Mouse (Mus musculus): Measurements from ENCODE around the gene Fastk.

The Fastk gene

GRCm38 (mm10) chr5:24452691-24453233 is 7.7 kb upstream of the Fastk start:
- DNase-seq, result peak; percentile 44 to 63

DNA sequence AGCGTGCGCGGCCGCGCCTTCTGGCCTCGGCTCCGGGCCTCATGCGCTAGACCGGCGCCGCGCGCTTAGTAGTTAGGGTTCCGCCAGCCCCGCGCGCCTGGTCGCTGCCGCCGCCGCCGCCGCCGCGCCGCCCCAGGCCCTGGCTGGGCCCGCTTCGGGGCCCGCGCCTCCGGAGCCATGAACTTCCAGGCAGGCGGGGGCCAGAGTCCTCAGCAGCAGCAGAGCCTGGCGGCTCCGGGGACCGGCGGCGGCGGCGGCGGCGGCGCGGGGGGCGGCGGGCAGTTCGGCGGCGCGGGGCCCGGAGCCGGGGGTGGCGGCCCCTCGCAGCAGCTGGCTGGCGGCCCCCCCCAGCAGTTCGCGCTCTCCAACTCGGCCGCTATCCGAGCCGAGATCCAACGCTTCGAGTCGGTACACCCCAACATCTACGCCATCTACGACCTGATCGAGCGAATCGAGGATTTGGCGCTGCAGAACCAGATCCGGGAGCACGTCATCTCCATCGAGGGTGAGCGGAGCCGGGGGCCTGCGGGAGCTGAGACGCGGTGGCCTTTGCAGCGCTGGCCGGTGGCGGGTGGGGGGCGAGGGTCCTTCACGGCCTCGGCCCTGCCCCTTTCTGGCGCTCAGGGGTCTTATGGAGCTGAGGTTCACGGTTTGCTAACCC is 7.1 kb upstream of the Fastk start, which contains the start of gene Agap3:
Gene Agap3 (plus strand): TSS at position 148 of the 661 bp plus-strand sequence.
- peak; percentile 52 to 60 for DNase-seq

DNA sequence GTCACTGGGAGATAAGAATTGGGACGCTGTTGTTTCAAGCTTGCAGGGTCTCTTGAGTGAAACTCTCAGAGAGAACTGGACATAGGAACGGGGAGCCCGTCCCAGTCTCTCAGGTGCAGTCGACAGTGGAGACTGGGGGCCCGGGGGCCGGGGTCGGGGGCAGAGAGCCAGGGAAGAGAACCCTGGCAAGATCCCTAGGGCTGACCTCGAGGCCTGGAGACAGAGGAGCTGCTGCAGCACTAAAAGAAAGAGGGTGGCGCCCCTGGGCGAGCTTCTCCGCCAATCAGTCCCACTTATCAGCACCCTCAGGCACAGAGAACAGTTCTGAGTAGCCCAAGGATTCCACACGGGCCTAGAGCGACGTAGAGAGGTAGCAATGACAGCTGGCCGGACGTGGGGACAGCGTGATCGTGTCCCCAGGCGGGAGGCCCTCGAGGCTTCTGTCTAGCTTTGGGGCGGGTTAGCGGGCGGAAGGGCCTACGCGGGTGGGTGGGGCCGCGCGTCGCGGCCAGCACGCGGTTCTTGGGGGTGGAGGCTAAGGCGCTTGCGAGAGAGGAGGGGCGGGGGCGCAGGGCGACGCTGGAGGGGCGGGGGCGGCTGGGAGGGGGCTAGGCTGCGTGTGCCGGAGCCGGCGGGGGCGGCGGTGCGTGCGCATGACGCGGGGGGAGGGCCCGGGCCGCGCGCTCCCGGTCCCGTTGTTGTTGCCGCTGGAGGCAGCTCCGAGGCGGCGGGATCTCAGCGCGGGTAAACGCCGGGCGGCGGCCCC is 6.4 kb upstream of the Fastk start:
- DNase-seq, result peak; percentile 86 to 92

GRCm38 (mm10) chr5:24447624-24448298 is 2.7 kb upstream of the Fastk start, which contains the start of gene Tmub1:
Gene Tmub1 (minus strand): TSS chr5:24447854.
- peak; percentile 83 to 89 for DNase-seq

DNA sequence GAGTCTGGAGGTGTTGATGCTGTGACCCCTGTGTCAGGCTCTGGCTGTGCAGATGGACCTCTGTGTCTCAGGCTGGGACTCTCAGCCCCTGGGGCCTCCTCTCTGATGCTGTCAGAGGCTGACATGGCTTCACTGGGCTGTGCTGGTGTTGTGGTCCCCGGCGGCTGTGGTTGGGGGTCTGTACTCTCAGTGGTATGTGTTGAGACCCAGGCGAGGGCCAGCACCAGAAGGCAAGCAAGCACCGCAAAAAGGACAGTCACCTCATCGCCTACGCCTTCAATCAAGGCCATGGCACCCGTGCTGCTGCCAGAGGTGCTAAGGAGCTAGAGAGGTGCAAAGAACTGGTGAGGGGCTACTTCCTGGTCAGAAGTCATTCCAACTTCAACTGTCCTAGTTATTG is 1.5 kb upstream of the Fastk start:
- DNase-seq, result no peak

DNA sequence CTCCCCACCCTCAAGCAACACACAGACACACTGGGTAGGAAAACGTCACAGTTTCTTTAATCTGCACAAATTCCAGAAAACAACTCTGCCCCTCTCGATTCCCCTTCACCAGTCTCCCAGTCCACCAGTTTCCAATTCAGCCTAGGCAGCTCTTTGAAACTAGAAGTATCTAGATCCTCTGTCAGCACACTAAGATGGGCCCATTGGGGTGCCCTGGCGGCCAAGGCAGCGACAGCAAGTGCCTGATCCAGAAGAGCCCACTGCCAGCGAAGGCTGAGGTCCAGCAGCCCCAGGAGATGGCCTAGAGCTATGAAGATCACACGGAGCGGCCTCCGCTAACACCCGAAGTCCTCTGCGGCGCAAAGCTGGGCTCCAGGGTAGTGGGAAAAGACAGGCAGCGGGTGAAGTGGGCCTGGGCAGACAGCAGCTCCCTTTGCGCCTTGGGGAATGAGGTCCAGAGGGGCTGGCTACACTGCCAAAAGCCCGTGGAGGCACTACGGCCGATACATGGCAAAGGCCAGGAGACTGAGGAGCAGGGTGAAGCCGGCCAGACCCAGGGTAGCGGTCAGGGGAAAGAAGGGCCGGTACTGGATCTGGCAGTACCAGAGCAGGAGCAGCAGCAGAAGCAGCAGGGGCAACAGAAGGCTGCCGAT is 467 bp upstream of the Fastk start:
- no peak for DNase-seq

GRCm38 (mm10) chr5:24443927-24444326 is 1.2 kb downstream of the Fastk start:
- no peak for DNase-seq

- DNase-seq, result no peak
These were observed 1.9 kb downstream of the Fastk start for GRCm38 (mm10) chr5:24443204-24443603.

DNA sequence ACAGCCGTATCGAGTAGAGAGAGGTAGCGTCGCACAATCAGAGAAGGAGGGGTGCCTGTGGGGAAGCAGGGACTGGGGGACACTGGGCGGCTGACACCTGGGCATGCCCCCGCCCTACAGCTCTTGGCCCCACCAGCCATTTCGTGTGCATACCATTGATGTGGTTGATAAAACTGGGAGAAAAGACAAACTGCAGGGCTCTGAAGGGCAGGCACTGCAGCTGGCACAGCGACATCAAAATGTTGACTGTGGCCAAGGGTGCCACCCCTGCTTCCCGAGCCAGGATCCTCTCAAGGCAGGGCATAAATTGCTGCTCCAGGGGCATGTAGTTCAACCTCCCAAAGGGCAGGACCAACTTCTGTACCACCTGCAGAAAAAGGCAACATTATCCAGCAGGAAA is 3.1 kb downstream of the Fastk start:
- no peak for DNase-seq

DNA sequence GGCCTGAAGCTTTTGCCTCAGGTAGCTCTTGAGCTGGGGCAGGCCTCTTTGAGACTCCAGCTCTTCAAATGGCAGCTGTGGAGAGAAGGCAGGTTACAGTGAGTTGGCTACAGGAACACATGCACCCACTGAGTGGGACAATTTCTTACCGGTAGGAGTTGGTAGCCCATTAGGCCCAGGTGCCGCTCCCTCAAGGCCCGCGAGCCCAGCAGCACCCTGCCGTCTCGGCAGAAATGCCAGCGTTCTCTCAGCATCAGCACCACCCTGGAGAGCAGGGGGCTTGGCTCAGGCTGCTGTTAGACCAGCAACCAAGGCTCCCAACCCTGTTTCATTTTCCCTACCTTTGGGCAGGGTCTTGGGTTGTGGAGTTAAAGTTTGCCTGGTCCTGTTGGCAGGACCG is 3.9 kb downstream of the Fastk start:
- DNase-seq, result no peak

DNA sequence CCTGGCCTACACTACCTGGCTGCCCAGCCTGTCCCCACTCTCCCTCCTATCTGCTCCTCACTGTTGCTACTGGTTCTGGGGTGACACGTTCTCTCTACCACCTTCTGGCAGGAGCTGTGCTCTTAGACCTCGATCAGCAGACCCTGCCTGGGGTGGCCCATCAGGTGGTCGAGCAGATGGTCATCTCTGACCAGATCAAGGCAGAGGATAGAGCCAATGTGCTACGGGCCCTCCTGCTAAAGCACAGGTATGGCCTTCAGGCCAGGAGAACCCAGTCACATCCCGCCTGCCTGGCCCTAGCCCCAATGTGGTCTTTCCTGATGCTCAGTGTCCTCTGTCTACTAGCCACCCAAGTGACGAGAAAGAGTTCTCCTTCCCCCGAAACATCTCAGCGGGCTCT is 11.1 kb downstream of the Fastk start:
- DNase-seq, result no peak

GRCm38 (mm10) chr5:24428596-24428995 is 16.5 kb downstream of the Fastk start:
- DNase-seq, result no peak

DNA sequence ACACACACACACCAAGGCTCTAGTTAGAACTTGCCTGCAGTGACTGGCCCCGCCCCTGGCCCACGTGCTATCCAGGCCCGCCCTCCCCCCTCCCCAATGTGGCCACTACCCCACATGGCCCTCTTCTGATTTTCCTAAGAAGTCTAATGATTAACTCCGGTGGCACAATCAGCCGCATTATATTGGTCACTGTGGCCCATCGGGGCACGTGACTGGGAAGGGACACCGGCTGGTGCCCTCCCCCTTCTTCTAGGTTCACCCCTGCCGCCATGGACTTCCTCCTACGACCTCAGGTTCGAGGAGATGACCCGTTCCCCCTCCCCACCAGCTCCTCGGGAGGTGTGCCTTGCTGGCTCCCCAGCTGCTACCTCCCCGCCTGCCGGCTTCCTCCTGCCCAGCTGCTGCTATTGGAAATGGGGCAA is 17.1 kb downstream of the Fastk start:
- DNase-seq, result no peak

GRCm38 (mm10) chr5:24427285-24427633 is 17.8 kb downstream of the Fastk start:
- DNase-seq, result no peak

DNA sequence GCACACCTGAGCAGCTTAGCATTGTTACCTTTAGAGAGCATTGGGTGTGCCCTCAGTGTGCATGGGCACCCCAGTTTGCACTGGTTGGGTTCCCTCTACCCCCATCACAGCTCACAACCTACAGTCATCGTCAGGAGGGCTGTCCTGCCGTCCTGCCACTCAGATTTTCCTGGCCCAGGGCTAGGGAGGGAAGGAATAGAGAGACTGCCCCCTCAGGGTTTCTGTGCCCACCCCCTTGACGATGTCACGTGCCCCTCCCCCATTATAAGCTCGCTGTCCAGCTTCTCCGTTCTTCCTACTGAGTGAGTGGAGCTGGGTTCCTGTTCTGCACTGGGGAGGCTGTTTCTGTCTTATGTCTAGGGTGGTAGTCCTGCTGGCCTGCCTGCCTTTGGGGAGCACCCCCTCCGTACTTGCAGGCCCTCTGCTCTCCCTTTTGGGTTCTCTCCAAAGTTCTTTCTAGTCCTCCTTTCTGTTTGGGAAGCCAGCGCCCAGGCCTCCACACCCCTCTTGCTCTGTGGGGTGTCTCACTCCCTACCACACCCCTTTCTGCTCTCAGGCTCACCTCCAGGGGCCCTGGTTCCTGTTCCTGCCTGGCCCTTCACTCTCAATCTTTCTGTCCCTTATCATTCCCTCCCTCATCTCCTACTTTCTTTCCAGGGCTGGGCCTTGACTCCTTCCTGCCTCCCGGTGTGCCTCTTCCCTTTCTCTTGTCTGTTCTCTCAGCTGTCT is 18.4 kb downstream of the Fastk start:
- no peak for DNase-seq

DNA sequence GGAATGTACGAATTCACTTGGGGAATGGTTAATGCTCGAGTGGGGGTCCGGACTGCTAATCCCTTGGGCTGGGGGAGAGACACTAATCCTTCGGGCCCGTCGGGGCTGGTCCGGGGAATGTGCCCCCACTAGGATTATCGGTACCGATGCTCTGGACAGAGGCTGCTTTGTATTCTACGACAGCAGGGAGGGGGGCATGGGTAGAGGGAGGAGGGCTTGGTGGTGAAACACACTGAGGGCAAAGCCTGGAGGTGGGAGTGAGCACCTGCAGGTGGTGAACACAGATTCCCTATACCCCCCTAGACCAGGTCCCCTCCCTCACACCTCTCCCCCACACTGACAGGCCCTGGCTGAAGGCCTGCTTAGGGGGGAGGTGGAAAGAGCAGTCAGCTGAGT is 19.1 kb downstream of the Fastk start:
- DNase-seq, result no peak

GRCm38 (mm10) chr5:24425421-24426036 is 19.6 kb downstream of the Fastk start:
- peak in 1 of 2 experiments; percentile 57 for DNase-seq

DNA sequence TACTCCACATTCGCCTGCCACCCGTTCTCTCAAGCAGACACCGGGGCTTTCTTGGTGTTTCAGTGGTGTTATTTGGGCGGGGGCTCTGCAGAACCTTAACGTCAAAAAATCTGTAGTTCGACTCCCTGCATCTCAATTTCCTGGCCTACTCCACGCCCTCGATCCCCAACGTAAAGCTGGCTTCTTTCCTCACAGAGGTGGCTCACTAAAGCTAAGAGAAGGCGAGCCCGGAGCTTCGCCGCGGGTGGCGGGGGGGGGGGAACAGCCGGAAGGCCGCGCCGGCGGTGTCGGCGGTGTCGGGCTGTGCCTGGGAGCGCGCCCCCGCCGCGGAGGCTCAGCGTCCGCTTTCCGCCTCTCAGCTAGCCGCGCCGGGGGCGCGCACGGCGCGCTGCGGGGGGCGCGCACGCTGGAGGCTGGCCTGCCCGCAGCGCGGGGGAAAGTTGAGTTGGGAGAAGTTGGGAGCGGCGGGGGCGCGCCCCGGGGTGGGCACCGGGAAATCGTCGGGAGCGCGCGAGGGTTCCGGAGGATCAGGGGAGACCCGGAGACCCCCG is 20.2 kb downstream of the Fastk start:
- DNase-seq, result peak; percentile 65 to 81

DNA sequence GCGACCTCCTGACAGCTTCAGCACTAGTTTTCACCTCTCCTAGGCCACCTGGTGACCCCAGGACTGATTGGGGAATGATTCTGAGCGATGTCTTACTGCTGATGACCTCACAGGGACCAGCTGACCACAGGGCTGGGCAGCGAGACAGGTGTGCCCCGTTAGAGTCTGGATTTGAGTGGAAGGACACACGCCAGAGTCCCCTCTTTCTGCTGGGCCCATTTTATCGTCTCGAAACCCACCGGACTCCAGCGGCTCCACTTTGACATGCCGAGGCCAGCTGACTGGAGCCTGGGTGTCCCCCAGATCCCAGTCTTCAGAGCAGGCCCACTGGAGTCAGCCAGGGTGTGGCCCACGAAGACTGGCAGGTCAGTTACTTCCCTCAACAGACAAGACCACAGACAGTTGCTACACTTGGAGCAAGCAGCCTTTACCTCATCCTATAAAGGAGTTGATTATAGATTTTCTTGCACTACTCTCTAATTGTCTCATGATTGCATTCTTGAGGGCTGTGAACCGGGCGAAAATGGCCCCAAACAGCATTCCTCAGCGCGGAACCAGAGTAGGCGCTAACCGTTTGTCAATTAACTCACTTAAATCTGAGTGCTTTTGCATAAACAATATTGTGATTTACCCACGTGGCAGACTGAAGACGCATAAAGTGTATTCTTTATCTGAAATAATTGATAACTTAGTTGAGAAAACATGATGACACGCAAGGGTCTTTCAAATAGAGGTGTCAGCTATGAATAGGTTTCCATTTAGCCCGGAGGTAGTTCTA is 20.9 kb downstream of the Fastk start:
- DNase-seq, result no peak

DNA sequence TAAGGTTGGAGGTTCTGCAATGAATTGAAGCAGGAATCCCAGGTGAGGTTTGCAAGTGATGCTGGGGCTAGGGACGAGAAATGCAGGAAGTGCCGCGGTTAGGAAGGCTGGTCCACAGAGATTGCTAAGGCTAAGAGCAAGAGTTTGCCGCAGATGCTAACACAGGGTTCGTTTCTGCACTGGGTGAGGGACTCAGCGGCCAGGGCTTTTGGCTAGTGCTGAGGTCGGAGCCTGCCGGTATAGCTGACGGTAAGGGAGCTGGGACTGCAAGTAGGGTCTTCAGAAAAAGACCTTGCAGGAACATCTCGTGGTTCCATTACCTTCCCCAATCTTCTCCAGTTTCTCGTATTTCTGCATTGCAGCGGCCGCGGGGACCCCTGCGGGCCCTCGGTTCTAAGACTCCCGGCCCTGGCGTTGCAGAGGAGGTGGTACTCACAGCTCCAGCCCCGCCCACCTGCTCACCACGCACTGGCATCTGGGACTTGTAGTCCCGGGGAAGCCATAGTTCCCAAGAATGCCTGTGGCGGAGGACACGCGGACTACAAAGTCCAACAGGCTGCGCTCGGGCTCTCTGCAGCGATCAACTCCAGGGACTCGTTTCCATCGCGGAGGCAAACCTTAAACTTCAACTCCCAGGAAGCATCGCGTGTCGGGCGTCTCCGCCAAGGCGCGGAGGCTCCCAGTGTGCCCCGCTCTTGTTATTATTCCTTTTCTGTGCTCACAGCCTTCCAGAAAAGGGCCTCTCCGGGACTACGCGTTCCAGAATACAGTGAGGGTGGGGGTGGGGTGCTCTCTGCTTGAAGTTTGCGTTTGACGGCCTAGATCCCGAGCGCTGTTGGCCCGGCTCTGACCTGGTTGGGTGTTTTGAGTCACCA is 21.7 kb downstream of the Fastk start, which contains the start of the genes Cdk5 and Slc4a2:
Gene Cdk5 (minus strand): TSS at position 402 of the 875 bp plus-strand sequence.
Gene Slc4a2 (plus strand): TSS at position 709 of the 875 bp plus-strand sequence.
- peak; percentile 98 to 100 for DNase-seq
